Mouse (Mus musculus) midbrain, postnatal 0 days (tissue): Measurements from ENCODE around the gene Hspb2. TPM values are rescaled to one million over a fixed set of nuclear protein-coding genes. Genes with fewer than 3 reads are reported as not detected.

Source experiments
- ATAC-seq: fragments of 200-750 bp; cut with Nextera tagmentation; 2 replicates; pipeline ENCODE4 v1.8.0; 2017; ENCODE audit warnings: moderate number of reproducible peaks, mild to moderate bottlenecking, moderate TSS enrichment, moderate library complexity; ENCODE audit not compliant: low FRiP score
- DNase-seq: peaks from one replicate; pipeline ENCODE4 v3.0.0-alpha.2; 2015; ENCODE audit warnings: low spot score
- H3K27ac ChIP-seq: fragments of 300-500 bp; sonication (generic); 2 replicates; pipeline ENCODE4 v1.5.1; 2014; ENCODE audit warnings: low read depth, mild to moderate bottlenecking, low read length, mixed read lengths
- H3K27me3 ChIP-seq: fragments of 300-500 bp; sonication (generic); 2 replicates; pipeline ENCODE4 v1.6.1; 2014; ENCODE audit warnings: low read length, control low read depth, mixed read lengths; ENCODE audit not compliant: insufficient read depth
- H3K36me3 ChIP-seq: fragments of 300-500 bp; sonication (generic); 2 replicates; pipeline ENCODE4 v1.6.1; 2014; ENCODE audit warnings: low read length, control low read depth, mixed read lengths; ENCODE audit not compliant: insufficient read depth
- H3K4me1 ChIP-seq: fragments of 300-500 bp; sonication (generic); 2 replicates; pipeline ENCODE4 v1.6.1; 2014; ENCODE audit warnings: mild to moderate bottlenecking, control low read depth, antibody characterized with exemption, low read length, mixed read lengths; ENCODE audit not compliant: insufficient read depth
- H3K4me2 ChIP-seq: fragments of 300-500 bp; sonication (generic); 2 replicates; pipeline ENCODE4 v1.6.1; 2014; ENCODE audit warnings: low read depth, mild to moderate bottlenecking, low read length, mixed read lengths; ENCODE audit not compliant: poor library complexity, severe bottlenecking
- H3K4me3 ChIP-seq: fragments of 300-500 bp; sonication (generic); 2 replicates; pipeline ENCODE4 v1.5.1; 2014; ENCODE audit warnings: low read depth, mild to moderate bottlenecking, low read length, moderate library complexity
- H3K9ac ChIP-seq: fragments of 300-500 bp; sonication (generic); replicated peaks from 2 replicates; pipeline ENCODE4 v1.6.1; 2014; ENCODE audit warnings: mild to moderate bottlenecking, low read length, moderate library complexity, mixed read lengths; ENCODE audit not compliant: poor library complexity, severe bottlenecking
- H3K9me3 ChIP-seq: fragments of 300-500 bp; sonication (generic); 2 replicates; pipeline ENCODE4 v1.6.1; 2016; ENCODE audit warnings: low read length, control low read depth
- CTCF ChIP-seq: IDR thresholded peaks from 2 replicates; pipeline ENCODE4 v1.5.1; 2016; ENCODE audit warnings: antibody characterized with exemption, mild to moderate bottlenecking
- WGBS: fragments of 180-500 bp; shearing (Covaris S2); extraction: QIAGEN DNeasy Blood & Tissue Kit; methylation state at CpG from one replicate; pipeline ENCODE4 v1.1.7; 2014; 5-methylcytosine and 5-hydroxymethylcytosine counted together
- polyA plus RNA-seq: library from polyadenylated mRNA; unstranded; fragments of >200 nt; fragmentation: Nextera tagmentation; extraction: Ambion mirVana; gene quantifications from 2 replicates; pipeline ENCODE4 v1.2.1, GENCODE M21; 2015
- total RNA-seq: library from RNA; depleted of rRNA; stranded (reverse); fragments of >200 nt; gene quantifications from 2 replicates; pipeline ENCODE4 v1.2.3, GENCODE M21; 2014

Gene Hspb2
- total and polyA plus RNA-seq, 2 experiments from 2014 or later, result 2.6 to 5.2 TPM

DNA sequence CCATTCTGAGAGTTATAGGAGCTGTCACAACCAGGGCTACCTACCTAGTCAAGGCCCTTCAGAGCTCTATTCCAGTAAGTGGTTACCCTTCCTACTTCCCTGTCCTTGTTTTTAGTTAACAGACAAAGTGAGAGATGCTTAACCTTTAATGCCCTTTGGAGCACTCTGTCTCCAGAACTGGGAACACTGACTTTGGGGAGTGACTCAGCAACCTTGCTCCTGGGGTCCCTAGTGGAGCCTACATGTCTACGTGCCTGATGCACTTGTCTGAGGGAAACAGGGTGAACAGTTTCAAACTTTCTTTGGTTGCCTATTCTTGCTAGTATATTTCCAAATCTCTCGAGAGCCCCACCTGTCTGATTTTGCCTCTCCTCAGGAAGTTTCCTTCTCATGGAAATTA lies 9.4 kb downstream of the Hspb2 start:
- 66% methylated on average over 2 of the region's 2 CpGs for WGBS
- Histone ChIP-seq H3K9ac (no peak overlapping the region), H3K4me3 (no peak overlapping the region), H3K27ac (no peak overlapping the region), H3K27me3 (no peaks in the 10 kb centered on the region), H3K4me2 (no peak overlapping the region), H3K9me3 (no peaks in the 10 kb centered on the region), H3K4me1 (no peaks in the 10 kb centered on the region), H3K36me3 (no peaks in the 10 kb centered on the region)
- no peak for DNase-seq
- no peak for ATAC-seq
- no peak for TF ChIP-seq CTCF

DNA sequence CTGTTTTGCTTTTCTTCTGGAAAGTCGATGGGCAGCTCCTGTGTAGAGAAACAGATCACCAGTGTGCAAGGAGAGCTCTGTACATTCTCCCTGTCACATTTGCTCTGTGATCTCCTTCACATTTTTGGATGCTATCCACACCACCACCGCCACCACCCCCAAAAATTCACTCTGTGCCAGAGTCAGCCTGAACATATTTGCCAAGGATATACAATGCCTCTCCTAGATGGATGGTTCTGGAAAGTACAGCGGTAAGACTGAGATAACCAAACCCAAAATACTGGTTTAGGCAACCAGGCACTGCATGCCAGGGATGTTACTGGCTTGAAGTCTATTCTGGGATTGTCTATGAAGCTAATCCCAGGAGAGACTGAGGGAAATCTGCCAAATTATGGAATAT lies 9.9 kb downstream of the Hspb2 start:
- H3K27me3 ChIP-seq, result no peaks in the 10 kb centered on the region
- WGBS, result 92% methylated on average over 3 of the region's 3 CpGs
- H3K4me2 ChIP-seq, result no peak overlapping the region
- no peaks in the 10 kb centered on the region for H3K36me3 ChIP-seq
- no peaks in the 10 kb centered on the region for H3K4me1 ChIP-seq
- H3K27ac ChIP-seq, result no peak overlapping the region
- DNase-seq, result no peak
- no peaks in the 10 kb centered on the region for H3K9me3 ChIP-seq
- no peak for ATAC-seq
- no peak overlapping the region for H3K4me3 ChIP-seq
- no peak for TF ChIP-seq CTCF
- H3K9ac ChIP-seq, result no peak overlapping the region

DNA sequence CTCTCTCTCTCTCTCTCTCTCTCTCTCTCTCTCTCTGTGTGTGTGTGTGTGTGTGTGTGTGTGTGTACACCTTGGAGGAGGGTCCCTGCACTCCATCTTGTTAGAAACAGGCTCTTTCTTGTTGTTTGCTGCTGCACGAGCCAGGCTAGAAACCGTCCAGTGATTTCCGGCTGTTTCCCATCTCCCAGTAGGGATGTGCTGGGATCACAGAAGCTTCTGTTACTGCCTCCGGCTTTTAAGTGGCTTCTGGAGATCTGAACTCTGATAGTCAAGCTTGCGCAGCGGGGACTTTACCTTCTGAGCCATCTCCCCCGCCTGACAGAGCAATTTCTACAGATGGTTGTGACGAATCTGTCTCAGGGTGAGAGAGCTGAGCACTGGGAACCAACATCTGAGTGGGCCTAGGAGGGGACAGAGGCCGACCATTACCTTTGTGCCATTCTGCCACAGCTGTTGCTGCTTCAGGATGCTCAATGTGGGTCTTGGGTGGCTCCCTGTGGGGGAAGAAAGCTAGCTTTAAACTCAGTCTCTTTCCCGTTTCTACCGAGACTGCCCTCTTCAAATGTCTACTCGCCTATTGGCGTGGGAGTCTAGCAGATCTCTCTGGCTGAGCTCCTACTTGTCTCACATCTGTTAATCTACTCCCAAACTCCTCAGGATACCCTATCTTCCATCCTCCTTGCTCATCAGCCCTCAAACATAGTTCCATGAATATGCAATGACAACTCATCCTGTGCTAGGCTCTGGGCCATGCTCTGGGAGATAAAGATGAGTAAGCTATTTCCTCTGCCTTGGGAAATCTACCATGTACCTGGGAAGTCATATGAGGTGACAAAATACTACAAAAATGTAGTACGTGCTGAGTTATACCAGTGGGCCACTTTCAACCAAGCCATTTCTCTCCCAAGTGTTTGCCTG lies 11.0 kb downstream of the Hspb2 start:
- no peaks in the 10 kb centered on the region for H3K36me3 ChIP-seq
- H3K9ac ChIP-seq, result no peak overlapping the region
- H3K4me3 ChIP-seq, result no peak overlapping the region
- ATAC-seq (no peak), DNase-seq (no peak)
- no peak overlapping the region for H3K4me2 ChIP-seq
- no peaks in the 10 kb centered on the region for H3K4me1 ChIP-seq
- no peaks in the 10 kb centered on the region for H3K9me3 ChIP-seq
- no peak overlapping the region for H3K27ac ChIP-seq
- TF ChIP-seq CTCF, result no peak
- no peaks in the 10 kb centered on the region for H3K27me3 ChIP-seq
- WGBS, result 86% methylated on average over 14 of the region's 14 CpGs

DNA sequence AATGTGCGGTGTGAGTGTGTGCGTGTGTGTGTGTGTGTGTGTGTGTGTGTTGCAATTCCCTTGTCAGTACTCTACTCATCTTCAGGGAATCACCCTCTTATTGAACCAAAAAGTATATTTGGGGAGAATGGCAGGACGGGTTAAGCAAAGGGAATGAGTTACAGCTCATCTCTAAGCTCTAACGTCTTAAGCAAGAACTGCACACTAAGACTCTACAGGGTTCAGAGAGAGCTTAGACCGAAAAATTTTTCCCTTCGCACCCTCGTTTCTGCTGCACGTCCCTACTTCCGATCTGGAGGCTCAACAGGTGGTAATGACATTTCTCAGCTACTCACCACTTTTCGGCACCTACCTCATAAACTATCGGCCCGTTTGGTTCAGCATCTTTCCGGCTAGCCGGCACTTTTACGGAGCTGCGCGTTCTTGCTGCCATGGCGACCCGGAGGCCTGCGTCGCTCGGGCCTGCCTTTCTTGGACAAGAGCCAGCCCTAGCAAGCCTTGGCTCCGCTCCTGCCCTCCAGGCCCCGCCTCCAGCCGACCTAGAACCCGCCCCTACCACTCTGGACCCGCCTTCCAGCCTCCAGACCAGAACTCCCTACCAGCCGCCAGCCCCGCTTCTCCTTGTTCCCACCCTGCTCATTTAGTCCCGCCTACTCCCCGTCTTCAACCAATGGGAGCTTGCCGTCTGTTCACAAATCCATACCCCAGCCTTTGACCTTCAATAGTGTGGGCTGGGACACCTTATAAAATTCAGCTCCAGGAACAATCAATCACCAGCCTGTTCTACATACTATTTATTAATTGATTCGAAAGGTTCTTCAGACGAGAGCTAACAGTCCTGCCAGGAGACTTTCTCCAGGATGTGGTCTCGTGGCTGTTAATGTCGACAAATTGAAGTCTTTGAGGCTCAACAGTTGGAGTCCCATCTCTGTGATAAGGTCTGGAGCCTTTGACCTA lies 13.0 kb downstream of the Hspb2 start, which contains the start of gene Dixdc1:
Dixdc1 (minus strand) TSS at position 604 of the 957 bp plus-strand sequence.
- DNase-seq (peak; percentile 93), ATAC-seq (peak; percentile 95)
- H3K27me3 ChIP-seq, result no peaks in the 10 kb centered on the region
- no peaks in the 10 kb centered on the region for H3K36me3 ChIP-seq
- no peak for TF ChIP-seq CTCF
- H3K9me3 ChIP-seq, result no peaks in the 10 kb centered on the region
- peak within 1 kb of the TSS; percentile 62 for H3K4me2 ChIP-seq
- peak within 1 kb of the TSS; percentile 40 for H3K4me3 ChIP-seq
- H3K4me1 ChIP-seq, result no peaks in the 10 kb centered on the region
- H3K27ac ChIP-seq, result no peak within 1 kb of the TSS
- no peak within 1 kb of the TSS for H3K9ac ChIP-seq
- 13% methylated on average over 36 of the region's 36 CpGs for WGBS

DNA sequence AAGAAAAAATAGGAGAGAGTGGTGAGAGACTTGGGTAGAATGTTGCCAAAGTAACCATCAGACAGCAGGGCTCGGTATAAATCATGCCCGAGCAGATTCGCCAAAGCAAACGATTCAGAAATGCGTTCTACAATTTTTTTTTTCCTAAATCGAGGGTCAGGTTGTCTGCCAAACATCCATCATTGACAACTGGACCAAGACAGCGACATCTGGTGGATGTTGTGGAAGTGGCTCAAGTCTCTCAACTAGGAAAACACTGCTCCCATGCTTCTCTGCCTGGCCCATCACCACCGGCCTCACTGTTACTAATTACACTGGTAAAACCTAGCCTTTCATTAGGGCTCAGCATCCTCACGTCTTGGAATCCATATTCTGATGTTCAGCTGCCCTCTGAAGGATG lies 17.2 kb downstream of the Hspb2 start:
- Histone ChIP-seq H3K4me1 (no peaks in the 10 kb centered on the region), H3K9me3 (no peaks in the 10 kb centered on the region), H3K36me3 (no peaks in the 10 kb centered on the region), H3K27ac (no peak overlapping the region), H3K27me3 (no peaks in the 10 kb centered on the region), H3K4me2 (no peak overlapping the region), H3K9ac (no peak overlapping the region), H3K4me3 (no peak overlapping the region)
- DNase-seq (peak; percentile 80), ATAC-seq (no peak)
- TF ChIP-seq CTCF, result peak; percentile 85
- 2% methylated on average over 9 of the region's 9 CpGs for WGBS
